ENCODE assay signal across 9 mouse cellular contexts in the genomic region with DNA sequence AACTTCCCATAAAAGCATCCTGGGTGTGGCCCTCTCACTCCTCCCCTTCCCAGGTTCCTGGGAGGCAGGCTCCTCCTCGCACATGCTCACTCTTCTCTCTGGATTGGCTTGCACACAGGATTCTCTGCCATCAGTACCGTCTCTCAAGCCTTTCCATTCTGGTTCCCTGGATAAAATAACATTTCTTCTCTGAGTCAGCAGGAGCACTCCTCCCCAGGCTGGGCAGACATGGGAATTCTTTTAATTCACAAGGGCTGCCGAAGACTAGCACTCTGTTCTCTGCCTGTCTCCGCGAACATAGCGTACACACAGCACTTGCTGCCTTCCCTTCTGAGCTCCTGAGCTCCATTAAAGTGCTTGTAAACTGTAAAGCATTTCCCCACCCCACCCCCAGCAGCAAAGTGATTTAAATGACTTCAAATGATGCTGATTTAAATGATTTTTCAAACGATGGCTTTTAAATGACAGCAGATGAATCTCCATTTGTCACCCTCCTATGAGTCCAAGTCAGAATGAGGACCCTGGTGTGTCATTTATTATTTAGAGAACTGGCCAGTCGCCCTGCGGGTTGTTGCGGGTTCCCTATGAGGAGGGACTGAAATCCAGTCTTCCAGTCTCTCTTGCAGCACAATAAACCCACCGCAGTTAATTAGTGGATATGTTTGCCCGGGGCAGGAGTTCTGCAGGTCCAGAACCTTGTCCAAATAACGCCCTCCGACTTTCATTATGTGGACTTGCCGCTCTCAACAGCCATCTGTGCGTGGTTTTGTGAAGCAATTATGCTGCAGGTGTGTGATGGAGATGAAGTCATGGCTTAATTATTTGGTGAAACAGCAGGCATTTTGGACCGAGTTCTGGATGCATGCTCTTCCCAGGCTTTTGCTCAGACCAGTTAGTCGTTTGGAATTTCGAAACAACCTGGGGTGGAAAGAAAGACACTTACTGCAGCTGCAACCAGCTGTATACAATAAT.
DNase-seq lines count a peak whose midpoint lies in the region; ATAC-seq lines count a peak whose summit lies in the region.
"Had no signal": no experiment of that assay in that cellular context is flagged by ENCODE, and none has a peak within 500 bp of the region (broad histone marks: within the 10 kb centered on the region; RNA-seq: fewer than 3 reads in every experiment).

No protein-coding gene starts in this region.

- ATAC-seq in forebrain, embryonic 11.5 days (replicated peaks; ENCODE audit: low FRiP score) = peak; percentile 63; the same call in 1 of the 2 replicates
- 0 out of 2 replicates have a peak, but pooled peaks have one; percentile 11 for ATAC-seq in midbrain, embryonic 11.5 days (ENCODE audit: low FRiP score)

- H3K9me3 ChIP-seq in forebrain, embryonic 11.5 days (ENCODE audit: control insufficient read depth, low read length) = no peaks in the 10 kb centered on the region
- H3K9me3 ChIP-seq in midbrain, embryonic 11.5 days (ENCODE audit: control insufficient read depth, low read length) = no peaks in the 10 kb centered on the region

- H3K9ac ChIP-seq in forebrain, embryonic 11.5 days (ENCODE audit: low read length) = peak overlapping the region; percentile 23; the same call in 1 of the 2 replicates
- no peak overlapping the region for H3K9ac ChIP-seq in midbrain, embryonic 11.5 days (ENCODE audit: low read length)

- peak; percentile 55 for DNase-seq in layer of hippocampus, adult 11-12 months (ENCODE audit: low spot score)
- DNase-seq in layer of hippocampus, adult 9-10 months (ENCODE audit: low spot score) = no peak
- no peak for DNase-seq in forebrain, embryonic 11.5 days (ENCODE audit: low spot score)
- DNase-seq in hindlimb bud, embryonic 11.5 days (ENCODE audit: extremely low spot score, low read depth, low spot score) = peak; percentile 39
- DNase-seq in midbrain, embryonic 11.5 days (ENCODE audit: low spot score, missing footprints) = no peak
- DNase-seq in urinary bladder, postnatal 10 days (ENCODE audit: low spot score) = no peak
- DNase-seq in spleen, adult 12 weeks (ENCODE audit: low spot score) = no peak
- DNase-seq in ovary, adult 18-20 months (ENCODE audit: low spot score) = no peak

- H3K4me1 ChIP-seq in forebrain, embryonic 11.5 days (replicated peaks; ENCODE audit: control insufficient read depth, insufficient read depth, low read length) = peaks cover 13% of the 10 kb centered on the region
- peaks cover 6% of the 10 kb centered on the region; the same call in 1 of the 2 replicates for H3K4me1 ChIP-seq in midbrain, embryonic 11.5 days (ENCODE audit: control insufficient read depth, insufficient read depth, low read length)

- H3K36me3 ChIP-seq in forebrain, embryonic 11.5 days (ENCODE audit: control insufficient read depth, insufficient read depth, low read length) = no peaks in the 10 kb centered on the region
- H3K36me3 ChIP-seq in midbrain, embryonic 11.5 days (ENCODE audit: control insufficient read depth, insufficient read depth, low read length) = no peaks in the 10 kb centered on the region
- H3K36me3 ChIP-seq: G1E had no signal

- H3K4me2 ChIP-seq in forebrain, embryonic 11.5 days (ENCODE audit: low read depth, low read length, severe bottlenecking) = 0 out of 2 replicates have a peak overlapping the region, but pooled peaks have one; percentile 11
- H3K4me2 ChIP-seq in midbrain, embryonic 11.5 days = no peak overlapping the region

- peak overlapping the region; percentile 82 for H3K27ac ChIP-seq in forebrain, embryonic 11.5 days (ENCODE audit: low read depth, low read length)
- H3K27ac ChIP-seq in midbrain, embryonic 11.5 days (ENCODE audit: low read depth, low read length) = no peak overlapping the region

- WGBS in forebrain, embryonic 11.5 days = 43% methylated on average over 19 of the region's 19 CpGs
- 78% methylated on average over 19 of the region's 19 CpGs for whole genome bisulfite sequencing in midbrain, embryonic 11.5 days

- H3K4me3 ChIP-seq in forebrain, embryonic 11.5 days (ENCODE audit: low read depth, low read length) = no peak overlapping the region
- H3K4me3 ChIP-seq in midbrain, embryonic 11.5 days (ENCODE audit: low read depth, low read length) = no peak overlapping the region

- H3K27me3 ChIP-seq in forebrain, embryonic 11.5 days (ENCODE audit: control insufficient read depth, insufficient read depth, low read length) = no peaks in the 10 kb centered on the region
- H3K27me3 ChIP-seq in midbrain, embryonic 11.5 days (ENCODE audit: control insufficient read depth, insufficient read depth, low read length) = no peaks in the 10 kb centered on the region

Comparison
In these comparisons a context has a peak if more than half of its experiments do, and no peak if none do; other contexts are left out.
1. DNase-seq: peak in layer of hippocampus, adult 11-12 months (single experiment) and hindlimb bud, embryonic 11.5 days (single experiment); none in layer of hippocampus, adult 9-10 months (single experiment), forebrain, embryonic 11.5 days (single experiment), midbrain, embryonic 11.5 days (single experiment), urinary bladder, postnatal 10 days (single experiment), spleen, adult 12 weeks (single experiment) and ovary, adult 18-20 months (single experiment).